Mouse (Mus musculus): ENCODE results near the gene Tbc1d16. TPM values are rescaled to one million over a fixed set of nuclear protein-coding genes. Genes with fewer than 3 reads are reported as not detected.

The Tbc1d16 gene
- polyA plus RNA-seq, 1 experiment, result 5.8 TPM

GRCm38 (mm10) chr11:119125929-119126861, 102.1 kb downstream of the Tbc1d16 start:
- no peak overlapping the region for H3K4me3 ChIP-seq (ENCODE audit: insufficient read depth, low read length)

GRCm38 (mm10) chr11:119124536-119124935, 103.8 kb downstream of the Tbc1d16 start:
- no peak overlapping the region for H3K4me3 ChIP-seq (ENCODE audit: insufficient read depth, low read length)
- TF ChIP-seq POLR2A (IDR thresholded peaks at IDR 0.05; ENCODE audit: borderline replicate concordance, low read depth, low read length), result no peak
- TF ChIP-seq CTCF (IDR thresholded peaks at IDR 0.05; ENCODE audit: low read depth, low read length), result no peak
- H3K4me1 ChIP-seq (ENCODE audit: control insufficient read depth, insufficient read depth, low read length), result peaks cover 15% of the 10 kb centered on the region
- H3K27ac ChIP-seq (ENCODE audit: insufficient read depth, low read depth, low read length), result no peak overlapping the region

More at GRCm38 (mm10) chr11:119125929-119126861, 102.1 kb downstream of the Tbc1d16 start:
- H3K4me1 ChIP-seq (ENCODE audit: control insufficient read depth, insufficient read depth, low read length), result peaks cover 15% of the 10 kb centered on the region
- TF ChIP-seq POLR2A (IDR thresholded peaks at IDR 0.05; ENCODE audit: borderline replicate concordance, low read depth, low read length) (no peak), CTCF (IDR thresholded peaks at IDR 0.05; ENCODE audit: low read depth, low read length) (no peak; the same call in 1 of the 2 replicates)
- no peak overlapping the region for H3K27ac ChIP-seq (ENCODE audit: insufficient read depth, low read depth, low read length)

GRCm38 (mm10) chr11:119123522-119124319, 104.6 kb downstream of the Tbc1d16 start:
- no peak overlapping the region for H3K4me3 ChIP-seq (ENCODE audit: insufficient read depth, low read length)
- H3K4me1 ChIP-seq (ENCODE audit: control insufficient read depth, insufficient read depth, low read length), result peaks cover 15% of the 10 kb centered on the region
- H3K27ac ChIP-seq (ENCODE audit: insufficient read depth, low read depth, low read length), result no peak overlapping the region
- TF ChIP-seq POLR2A (IDR thresholded peaks at IDR 0.05; ENCODE audit: borderline replicate concordance, low read depth, low read length) (no peak), CTCF (IDR thresholded peaks at IDR 0.05; ENCODE audit: low read depth, low read length) (no peak)

- H3K4me1 ChIP-seq (ENCODE audit: control insufficient read depth, insufficient read depth, low read length), result peaks cover 9% of the 10 kb centered on the region
- no peak overlapping the region for H3K4me3 ChIP-seq (ENCODE audit: insufficient read depth, low read length)
- TF ChIP-seq CTCF (IDR thresholded peaks at IDR 0.05; ENCODE audit: low read depth, low read length) (no peak), POLR2A (IDR thresholded peaks at IDR 0.05; ENCODE audit: borderline replicate concordance, low read depth, low read length) (no peak)
- H3K27ac ChIP-seq (ENCODE audit: insufficient read depth, low read depth, low read length), result no peak overlapping the region
Observed at GRCm38 (mm10) chr11:119122396-119122795, 105.9 kb downstream of the Tbc1d16 start.

GRCm38 (mm10) chr11:119118905-119119304, 109.4 kb downstream of the Tbc1d16 start:
- Histone ChIP-seq H3K4me3 (ENCODE audit: insufficient read depth, low read length) (no peak overlapping the region), H3K4me1 (ENCODE audit: control insufficient read depth, insufficient read depth, low read length) (peaks cover 6% of the 10 kb centered on the region; the same call in 1 of the 2 replicates)
- no peak for TF ChIP-seq CTCF (IDR thresholded peaks at IDR 0.05; ENCODE audit: low read depth, low read length)
- no peak for TF ChIP-seq POLR2A (IDR thresholded peaks at IDR 0.05; ENCODE audit: borderline replicate concordance, low read depth, low read length)

GRCm38 (mm10) chr11:119117945-119118344, 110.4 kb downstream of the Tbc1d16 start:
- H3K4me1 ChIP-seq (ENCODE audit: control insufficient read depth, insufficient read depth, low read length), result peaks cover 6% of the 10 kb centered on the region; the same call in 1 of the 2 replicates
- no peak overlapping the region for H3K27ac ChIP-seq (ENCODE audit: insufficient read depth, low read depth, low read length)
- TF ChIP-seq POLR2A (IDR thresholded peaks at IDR 0.05; ENCODE audit: borderline replicate concordance, low read depth, low read length) (no peak), CTCF (IDR thresholded peaks at IDR 0.05; ENCODE audit: low read depth, low read length) (no peak)
- no peak overlapping the region for H3K4me3 ChIP-seq (ENCODE audit: insufficient read depth, low read length)

More at GRCm38 (mm10) chr11:119118905-119119304, 109.4 kb downstream of the Tbc1d16 start:
- no peak overlapping the region for H3K27ac ChIP-seq (ENCODE audit: insufficient read depth, low read depth, low read length)

- Histone ChIP-seq H3K27ac (ENCODE audit: insufficient read depth, low read depth, low read length) (no peak overlapping the region), H3K4me3 (ENCODE audit: insufficient read depth, low read length) (no peak overlapping the region), H3K4me1 (ENCODE audit: control insufficient read depth, insufficient read depth, low read length) (no peaks in the 10 kb centered on the region)
- TF ChIP-seq CTCF (IDR thresholded peaks at IDR 0.05; ENCODE audit: low read depth, low read length) (no peak), POLR2A (IDR thresholded peaks at IDR 0.05; ENCODE audit: borderline replicate concordance, low read depth, low read length) (no peak)
Observed at GRCm38 (mm10) chr11:119116992-119117391, 111.3 kb downstream of the Tbc1d16 start.

- H3K4me1 ChIP-seq (ENCODE audit: control insufficient read depth, insufficient read depth, low read length), result no peaks in the 10 kb centered on the region
- H3K4me3 ChIP-seq (ENCODE audit: insufficient read depth, low read length), result no peak overlapping the region
- H3K27ac ChIP-seq (ENCODE audit: insufficient read depth, low read depth, low read length), result no peak overlapping the region
- TF ChIP-seq CTCF (IDR thresholded peaks at IDR 0.05; ENCODE audit: low read depth, low read length) (no peak), POLR2A (IDR thresholded peaks at IDR 0.05; ENCODE audit: borderline replicate concordance, low read depth, low read length) (no peak)
Observed at GRCm38 (mm10) chr11:119112721-119113120, 115.6 kb downstream of the Tbc1d16 start.

- no peak overlapping the region for H3K27ac ChIP-seq (ENCODE audit: insufficient read depth, low read depth, low read length)
- H3K4me3 ChIP-seq (ENCODE audit: insufficient read depth, low read length), result no peak overlapping the region
- no peaks in the 10 kb centered on the region for H3K4me1 ChIP-seq (ENCODE audit: control insufficient read depth, insufficient read depth, low read length)
- no peak for TF ChIP-seq POLR2A (IDR thresholded peaks at IDR 0.05; ENCODE audit: borderline replicate concordance, low read depth, low read length)
Observed at GRCm38 (mm10) chr11:119111345-119111744, 117.0 kb downstream of the Tbc1d16 start.

Measured in bone marrow macrophage, adult 2 months (primary cell).